Mouse (Mus musculus): ENCODE results near the gene Elp6.
A peak's percentile ranks its signal among the peaks of the same experiment; 100 is the strongest.

The Elp6 gene

GRCm38 (mm10) chr9:110304969-110305651, at the start of gene Elp6:
Gene Elp6, plus strand, starts transcription at chr9:110305173.
- DNase-seq (ENCODE audit: low spot score in 2 of 2) = peak; percentile 68 to 87

- DNase-seq (ENCODE audit: low spot score in 2 of 2) = peak in 1 of 2 experiments; percentile 22
Observed at GRCm38 (mm10) chr9:110255407-110256019, 49.5 kb upstream of the Elp6 start.

GRCm38 (mm10) chr9:110258646-110259045, 46.3 kb upstream of the Elp6 start:
- DNase-seq (ENCODE audit: low spot score in 2 of 2) = peak in 1 of 2 experiments; percentile 35

- no peak for DNase-seq (ENCODE audit: low spot score in 2 of 2)
Observed at GRCm38 (mm10) chr9:110259118-110259517, 45.9 kb upstream of the Elp6 start.

DNA sequence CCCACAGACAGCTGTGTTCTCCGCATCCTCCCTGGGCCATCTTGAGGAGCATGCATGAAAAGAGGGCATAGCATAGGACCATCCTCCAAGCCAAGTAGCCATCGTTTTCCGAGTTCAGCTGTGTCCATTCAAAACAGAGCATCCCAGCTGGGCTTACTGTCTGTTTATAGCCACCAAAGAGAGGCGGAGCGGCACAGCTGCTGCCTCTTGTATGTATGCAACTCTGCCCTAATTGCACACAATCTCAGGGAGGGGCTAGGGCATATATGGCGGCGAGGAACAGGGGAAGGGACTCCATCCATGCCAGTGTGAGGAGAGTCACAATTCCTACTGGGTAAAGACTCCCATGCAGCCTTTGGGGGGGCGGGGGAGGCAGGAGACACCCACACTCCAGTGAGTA, 41.8 kb upstream of the Elp6 start:
- no peak for DNase-seq (ENCODE audit: low spot score in 2 of 2)

GRCm38 (mm10) chr9:110264991-110265390, 40.0 kb upstream of the Elp6 start:
- no peak for DNase-seq (ENCODE audit: low spot score in 2 of 2)

DNA sequence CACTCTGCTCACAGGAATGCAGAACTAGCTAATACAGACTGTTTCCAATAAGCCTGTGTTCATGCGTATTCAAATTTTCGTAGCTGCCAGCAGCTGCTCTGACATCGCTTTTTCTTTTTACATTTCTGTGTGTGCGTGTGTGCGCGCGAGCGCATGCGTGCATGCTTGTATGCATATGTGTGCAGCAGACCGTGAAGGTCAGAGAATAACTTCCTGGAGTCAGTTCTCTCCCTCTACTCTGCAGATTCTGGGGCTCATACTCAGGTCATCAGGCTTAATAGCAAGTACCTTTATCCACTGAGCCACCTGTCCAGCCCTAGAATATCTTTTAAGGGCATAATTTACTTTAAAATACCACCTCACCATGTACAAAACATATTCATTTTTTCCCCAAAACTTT, 36.6 kb upstream of the Elp6 start:
- no peak for DNase-seq (ENCODE audit: low spot score in 2 of 2)

DNA sequence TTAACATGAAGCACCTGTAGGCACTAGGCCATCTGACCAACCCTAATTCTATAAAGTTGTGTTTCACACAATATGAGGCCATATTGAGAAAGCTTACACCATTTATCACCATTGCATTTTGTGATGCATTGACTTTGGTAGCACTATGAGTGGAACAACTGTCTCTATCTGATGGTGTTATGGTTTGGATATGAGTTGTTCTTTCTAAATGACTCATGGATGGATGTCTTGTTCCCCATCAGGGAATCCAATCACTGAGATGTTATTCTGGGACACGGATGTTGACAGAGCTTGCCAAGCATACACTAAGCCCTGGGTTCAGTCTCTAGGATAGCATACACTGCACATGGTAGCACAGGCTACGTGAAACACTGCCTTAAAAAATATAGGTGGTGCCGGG, 32.6 kb upstream of the Elp6 start:
- no peak for DNase-seq (ENCODE audit: low spot score in 2 of 2)

DNA sequence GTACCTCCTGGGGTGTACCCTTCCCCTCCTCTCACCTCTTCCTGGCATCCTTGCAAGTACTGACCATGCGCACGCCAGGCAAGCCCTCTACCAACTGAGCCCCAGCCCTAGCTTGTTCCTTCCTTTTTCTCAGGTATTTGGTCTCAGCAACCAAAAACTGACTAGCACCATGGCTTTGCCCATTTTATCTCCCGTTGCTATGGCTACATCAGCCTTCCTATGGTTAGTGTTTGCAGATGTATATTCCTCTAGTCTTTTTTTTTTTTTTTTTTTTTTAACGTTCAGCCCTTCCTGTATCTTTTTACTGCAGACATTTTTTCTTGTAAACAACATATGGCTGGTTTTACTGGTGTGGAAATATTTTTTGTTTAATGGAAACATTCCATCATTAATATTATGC, 31.5 kb upstream of the Elp6 start:
- no peak for DNase-seq (ENCODE audit: low spot score in 2 of 2)

GRCm38 (mm10) chr9:110275882-110276281, 29.1 kb upstream of the Elp6 start:
- no peak for DNase-seq (ENCODE audit: low spot score in 2 of 2)

DNA sequence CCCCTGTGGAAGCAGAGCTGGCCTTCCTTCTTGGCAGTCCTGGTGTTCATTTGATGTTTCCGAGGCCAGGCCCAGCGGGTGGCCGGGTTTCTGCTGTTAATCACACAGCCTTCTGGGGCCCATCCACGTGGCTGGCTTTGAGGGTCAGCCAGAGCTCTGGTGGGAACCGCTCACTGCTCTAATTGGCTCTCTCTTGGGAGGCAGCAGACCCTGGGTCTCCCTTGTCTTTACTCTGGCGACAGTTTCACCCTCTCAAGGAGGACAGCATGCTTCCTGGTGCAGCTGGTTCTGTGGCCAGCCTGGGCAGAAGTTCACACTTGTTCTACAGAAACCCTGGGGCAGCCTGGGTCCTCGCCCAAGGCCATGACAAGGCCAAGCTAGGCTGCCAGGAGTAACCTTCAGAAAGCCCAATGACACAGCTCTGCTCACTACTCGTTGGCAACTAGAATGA, 27.5 kb upstream of the Elp6 start:
- peak in 1 of 2 experiments; percentile 37 for DNase-seq (ENCODE audit: low spot score in 2 of 2)

GRCm38 (mm10) chr9:110284075-110284697, 20.8 kb upstream of the Elp6 start:
- DNase-seq (ENCODE audit: low spot score in 2 of 2) = no peak

DNA sequence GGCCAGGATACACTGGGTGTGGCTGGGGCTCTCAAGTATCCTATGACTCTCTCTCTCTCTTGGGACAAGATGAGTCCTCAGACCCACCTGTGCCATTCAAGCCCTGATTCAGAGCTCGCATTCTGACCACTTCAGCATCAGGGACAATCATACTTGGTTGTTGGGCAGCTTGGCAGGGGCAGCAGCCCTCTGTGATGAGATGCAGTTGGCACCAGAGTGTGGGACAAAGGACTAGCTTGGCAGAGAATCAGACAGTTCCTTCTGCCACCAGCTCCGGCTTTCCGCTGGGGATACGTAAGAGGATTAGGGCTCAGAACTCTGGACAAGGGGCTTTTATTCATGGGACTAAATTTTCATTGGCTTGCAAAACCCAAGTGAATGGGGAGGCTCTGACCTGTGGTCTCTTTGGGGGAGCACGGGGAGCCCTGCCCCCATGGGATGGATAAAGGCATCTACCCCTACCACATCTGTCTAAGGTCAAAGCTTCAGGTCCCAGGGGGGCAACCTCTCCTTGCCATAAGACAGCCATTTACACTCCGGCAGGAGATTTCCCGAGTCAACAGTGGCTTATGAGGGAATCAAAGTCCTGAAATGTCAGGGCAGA, 17.6 kb upstream of the Elp6 start:
- peak in 1 of 2 experiments; percentile 57 for DNase-seq (ENCODE audit: low spot score in 2 of 2)

- peak in 1 of 2 experiments; percentile 39 for DNase-seq (ENCODE audit: low spot score in 2 of 2)
Observed at GRCm38 (mm10) chr9:110293254-110293718, 11.7 kb upstream of the Elp6 start.

- DNase-seq (ENCODE audit: low spot score in 2 of 2) = no peak
Observed at GRCm38 (mm10) chr9:110293873-110294415, 11.0 kb upstream of the Elp6 start.

DNA sequence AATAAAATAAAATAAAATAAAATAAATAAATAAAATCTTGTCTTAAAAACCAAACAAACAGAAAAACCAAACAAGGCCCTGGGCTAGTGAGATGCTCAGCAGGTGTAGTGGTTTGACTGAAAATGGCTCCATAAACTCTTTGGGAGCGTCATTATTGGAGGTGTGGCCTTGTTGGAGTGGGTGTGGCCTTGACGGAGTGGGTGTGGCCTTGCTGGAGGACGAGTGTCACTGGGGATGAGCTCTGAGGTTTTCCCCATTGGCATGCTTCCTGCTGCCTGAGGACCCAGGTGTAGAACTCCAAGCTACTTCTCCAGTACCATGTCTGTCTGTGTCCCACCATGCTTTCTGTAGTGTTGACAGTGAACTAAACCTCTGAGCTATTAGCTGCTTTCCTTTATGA, 10.2 kb upstream of the Elp6 start:
- no peak for DNase-seq (ENCODE audit: low spot score in 2 of 2)

DNA sequence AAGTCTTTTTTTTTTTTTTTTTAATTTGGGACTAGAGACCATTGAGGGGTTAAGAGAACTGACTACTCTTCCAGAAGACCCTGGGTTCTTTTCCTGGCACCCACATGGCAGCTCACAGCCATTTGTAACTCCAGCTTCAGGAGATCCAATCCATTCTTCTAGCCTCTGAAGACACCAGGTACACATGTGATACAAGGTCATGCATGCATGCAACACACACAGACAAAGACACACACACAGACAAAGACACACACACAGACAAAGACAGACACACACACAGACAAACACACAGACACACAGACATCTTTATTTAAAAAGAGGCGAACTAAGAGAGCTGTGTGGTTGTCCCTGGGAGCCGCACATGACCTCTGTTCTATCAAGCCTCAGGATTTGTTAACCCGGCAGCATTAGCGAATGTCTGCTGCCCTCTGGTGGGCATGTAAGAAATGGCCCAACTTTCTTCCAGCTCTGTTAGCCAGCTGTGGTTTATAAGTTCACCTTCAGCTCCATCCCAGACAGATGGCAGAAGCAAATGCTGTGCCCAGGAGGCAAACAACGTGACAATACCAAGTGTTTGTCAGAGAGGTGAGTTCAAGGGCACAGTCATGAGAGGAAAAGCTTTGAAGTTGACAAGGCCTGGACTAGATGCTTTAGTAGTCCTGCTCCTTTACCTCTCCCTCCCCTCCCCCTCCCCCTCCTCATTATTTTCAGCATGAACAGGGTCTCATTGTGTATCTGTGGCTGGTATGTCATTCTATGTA, 7.9 kb upstream of the Elp6 start:
- peak; percentile 82 to 88 for DNase-seq (ENCODE audit: low spot score in 2 of 2)

DNA sequence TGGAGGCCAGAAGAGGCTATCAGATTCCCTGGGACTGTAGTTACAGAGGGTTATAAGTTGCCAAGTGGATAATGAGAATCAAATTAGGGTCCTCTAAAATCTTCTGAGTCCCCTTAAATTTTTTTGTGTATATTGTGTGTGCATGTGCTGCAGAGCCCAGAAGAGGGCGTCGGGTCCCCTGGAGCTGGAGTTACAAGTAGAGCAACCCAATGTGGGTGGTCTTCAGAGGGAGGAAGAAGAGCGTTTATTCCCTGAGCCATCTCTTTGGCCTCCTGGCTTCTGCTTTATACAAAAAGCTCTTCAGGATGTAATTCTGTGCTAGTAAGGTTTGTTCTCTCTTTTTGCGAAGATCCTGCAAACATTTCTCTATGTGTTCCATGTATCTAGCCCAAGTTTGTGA, 457 bp upstream of the Elp6 start:
- peak in 1 of 2 experiments; percentile 26 for DNase-seq (ENCODE audit: low spot score in 2 of 2)

- DNase-seq (ENCODE audit: low spot score in 2 of 2) = no peak
Observed at GRCm38 (mm10) chr9:110306371-110306770, 1.4 kb downstream of the Elp6 start.

DNA sequence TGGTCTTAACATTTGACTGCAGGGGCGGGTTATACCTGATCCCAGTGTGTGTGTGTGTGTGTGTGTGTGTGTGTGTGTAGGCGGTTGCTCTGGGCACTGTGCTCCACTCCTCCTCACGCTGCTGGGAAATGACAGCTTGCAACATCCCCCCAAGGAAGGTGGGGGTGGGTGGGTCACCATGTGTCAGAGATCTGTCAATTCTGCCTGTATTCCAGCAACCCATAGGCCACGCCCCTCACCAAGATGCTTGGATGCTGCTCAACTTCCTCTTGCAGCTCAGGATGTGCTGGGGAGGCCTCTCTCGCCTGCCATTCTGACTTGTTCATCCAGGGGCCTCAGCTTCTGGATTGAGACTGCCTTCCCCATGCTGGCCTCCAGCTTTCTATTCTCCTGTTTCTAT, 9.7 kb downstream of the Elp6 start:
- DNase-seq (ENCODE audit: low spot score in 2 of 2) = peak in 1 of 2 experiments; percentile 40

- DNase-seq (ENCODE audit: low spot score in 2 of 2) = no peak
Observed at GRCm38 (mm10) chr9:110315410-110315809, 10.4 kb downstream of the Elp6 start.

Data from cerebellum, postnatal 4 days (tissue).